Mouse (Mus musculus) liver, adult 2 months (tissue): ENCODE measurements at regions not wholly inside any gene's neighbourhood (a gene's known extent, or its start where the extent isn't known, plus 50 kb on each side); places are given as distances from the start of the nearest gene placed in this dataset.

ENCODE experiments used
- CTCF ChIP-seq: fragments of 200-500 bp; IDR thresholded peaks from 2 replicates; pipeline ENCODE4 v1.5.1; 2011; ENCODE audit warnings: low read depth, low read length, control low read depth
- POLR2A ChIP-seq: fragments of 200-500 bp; IDR thresholded peaks from 2 replicates; pipeline ENCODE4 v1.6.1; 2011; ENCODE audit warnings: low read length, control low read depth; ENCODE audit not compliant: insufficient read depth; ENCODE audit errors: extremely low read depth

GRCm38 (mm10) chr2:75496606-75497240 is 162.3 kb upstream of the Hnrnpa3 start:
- TF ChIP-seq CTCF (no peak), POLR2A (no peak)
